8 mouse cellular contexts compared by ENCODE assay signal in the genomic region with DNA sequence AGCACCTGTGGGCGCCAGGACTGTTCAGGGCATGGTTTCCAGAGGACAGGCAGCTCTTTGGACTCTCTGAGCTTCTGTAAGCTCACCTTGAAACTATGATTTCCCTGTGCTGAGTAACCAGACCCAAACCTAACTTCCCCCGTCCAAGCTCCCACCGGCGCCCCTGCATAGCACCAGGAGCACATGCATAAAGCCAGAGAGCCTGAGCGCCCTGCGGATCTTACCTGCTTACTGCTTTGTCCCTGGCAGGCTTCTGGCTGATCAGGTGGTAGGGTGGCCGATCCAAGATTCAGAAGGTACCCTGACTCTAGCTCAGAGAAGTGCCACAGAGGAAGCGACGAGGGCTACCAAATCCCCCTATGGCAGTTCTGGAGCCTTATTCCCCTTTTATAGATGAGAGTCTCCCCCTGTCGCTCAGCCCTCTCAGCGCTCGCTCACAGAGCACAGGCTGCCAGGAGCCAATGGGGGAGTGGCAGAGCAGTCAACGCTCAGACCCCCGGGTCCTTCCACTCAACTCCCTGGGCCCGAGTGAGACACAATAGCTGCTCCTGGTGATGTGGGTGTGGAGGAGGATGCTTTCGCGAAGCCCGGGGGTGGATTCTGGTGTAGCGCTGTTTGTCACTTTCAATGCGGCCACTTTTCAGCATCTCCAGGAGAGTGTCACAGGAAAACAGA. TPM values are rescaled to one million over a fixed set of nuclear protein-coding genes. Genes with fewer than 3 reads are reported as not detected.
A peak's percentile ranks its signal among the peaks of the same experiment; 100 is the strongest.
DNase-seq lines count a peak whose midpoint lies in the region; ATAC-seq lines count a peak whose summit lies in the region.

A gene (minus strand): TSS at position 361 of the 675 bp plus-strand sequence.

- peak within 1 kb of the TSS; percentile 15 for H3K4me3 ChIP-seq in heart, embryonic 15.5 days
- H3K4me3 ChIP-seq in hindbrain, embryonic 16.5 days (ENCODE audit: low read length): peak within 1 kb of the TSS; percentile 28
- H3K4me3 ChIP-seq in midbrain, embryonic 16.5 days (ENCODE audit: low read depth, low read length): peak within 1 kb of the TSS; percentile 36

- no peak for DNase-seq in heart, adult 8-10 months (ENCODE audit: low spot score)
- peak; percentile 54 for DNase-seq in embryo, embryonic 10 days (ENCODE audit: low spot score)
- no peak for DNase-seq in gastrocnemius, postnatal 25 days
- DNase-seq in kidney, adult 11 months: no peak
- DNase-seq in cerebellum, adult 9-10 months: no peak

- no peaks in the 10 kb centered on the region for H3K9me3 ChIP-seq in heart, embryonic 15.5 days (replicated peaks)
- H3K9me3 ChIP-seq in hindbrain, embryonic 16.5 days (ENCODE audit: control insufficient read depth, low read length): no peaks in the 10 kb centered on the region
- no peaks in the 10 kb centered on the region for H3K9me3 ChIP-seq in midbrain, embryonic 16.5 days (replicated peaks; ENCODE audit: control insufficient read depth, low read length, poor library complexity, severe bottlenecking)

- WGBS in heart, embryonic 15.5 days: 10% methylated on average over 20 of the region's 20 CpGs
- 9% methylated on average over 20 of the region's 20 CpGs for WGBS in hindbrain, embryonic 16.5 days
- WGBS in midbrain, embryonic 16.5 days: 8% methylated on average over 20 of the region's 20 CpGs

- H3K4me1 ChIP-seq in heart, embryonic 15.5 days (replicated peaks): 0 out of 2 replicates have a peak, but pooled peaks cover 8% of the 10 kb centered on the region
- no peaks in the 10 kb centered on the region; the same call in 1 of the 2 replicates for H3K4me1 ChIP-seq in hindbrain, embryonic 16.5 days (ENCODE audit: control insufficient read depth, insufficient read depth, low read depth, low read length)
- H3K4me1 ChIP-seq in midbrain, embryonic 16.5 days (ENCODE audit: control insufficient read depth, insufficient read depth, low read length): peaks cover 9% of the 10 kb centered on the region

- H3K9ac ChIP-seq in heart, embryonic 15.5 days: no peak within 1 kb of the TSS
- H3K9ac ChIP-seq in hindbrain, embryonic 16.5 days (ENCODE audit: low read depth, low read length): peak within 1 kb of the TSS; percentile 36
- H3K9ac ChIP-seq in midbrain, embryonic 16.5 days (ENCODE audit: low read depth, low read length): peak within 1 kb of the TSS; percentile 55

- H3K36me3 ChIP-seq in heart, embryonic 15.5 days: no peaks in the 10 kb centered on the region
- no peaks in the 10 kb centered on the region for H3K36me3 ChIP-seq in hindbrain, embryonic 16.5 days (ENCODE audit: control insufficient read depth, insufficient read depth, low read length)
- H3K36me3 ChIP-seq in midbrain, embryonic 16.5 days (ENCODE audit: control insufficient read depth, insufficient read depth, low read length): no peaks in the 10 kb centered on the region

- ATAC-seq in heart, embryonic 15.5 days (replicated peaks; ENCODE audit: insufficient number of reproducible peaks, insufficient read depth, low FRiP score, low read depth): no peak
- peak; percentile 83 for ATAC-seq in hindbrain, embryonic 16.5 days
- ATAC-seq in midbrain, embryonic 16.5 days: peak; percentile 80

- H3K27me3 ChIP-seq in heart, embryonic 15.5 days: peaks cover 64% of the 10 kb centered on the region
- no peaks in the 10 kb centered on the region; the same call in 1 of the 2 replicates for H3K27me3 ChIP-seq in hindbrain, embryonic 16.5 days (replicated peaks; ENCODE audit: control insufficient read depth, insufficient read depth, low read length)
- no peaks in the 10 kb centered on the region; the same call in none of the 2 replicates for H3K27me3 ChIP-seq in midbrain, embryonic 16.5 days (ENCODE audit: control insufficient read depth, insufficient read depth, low read depth, low read length)

- peak within 1 kb of the TSS; percentile 38 for H3K4me2 ChIP-seq in heart, embryonic 15.5 days
- H3K4me2 ChIP-seq in hindbrain, embryonic 16.5 days (ENCODE audit: low read length): peak within 1 kb of the TSS; percentile 55
- H3K4me2 ChIP-seq in midbrain, embryonic 16.5 days (ENCODE audit: low read length): peak within 1 kb of the TSS; percentile 66

- no peak within 1 kb of the TSS for H3K27ac ChIP-seq in heart, embryonic 15.5 days
- no peak within 1 kb of the TSS for H3K27ac ChIP-seq in hindbrain, embryonic 16.5 days (ENCODE audit: low read depth, low read length)
- H3K27ac ChIP-seq in midbrain, embryonic 16.5 days (ENCODE audit: low read length): no peak within 1 kb of the TSS

RNA-seq across cellular contexts. Expression of the gene that starts here (rescaled TPM):
- polyA plus RNA-seq in heart, embryonic 15.5 days (2015; fragmentation: Nextera tagmentation; extraction: Ambion mirVana): 0.13 and 0.33 TPM in 2 replicates
- total RNA-seq in heart, adult 8-10 months (2022): not detected
- 20.0 and 22.0 TPM in 2 replicates for polyA plus RNA-seq in hindbrain, embryonic 16.5 days (2015; fragmentation: Nextera tagmentation; extraction: Ambion mirVana)
- 16.1 and 19.1 TPM in 2 replicates for polyA plus RNA-seq in midbrain, embryonic 16.5 days (2015; fragmentation: Nextera tagmentation; extraction: Ambion mirVana)
- total RNA-seq in gastrocnemius, postnatal 25 days (2021): not detected

Comparison
In these comparisons a context has a peak if more than half of its experiments do, and no peak if none do; other contexts are left out.
1. RNA of the gene that starts here (polyA plus RNA-seq): 20.0 to 22.0 TPM in hindbrain, embryonic 16.5 days and 16.1 to 19.1 TPM in midbrain, embryonic 16.5 days; 0.13 to 0.33 TPM in heart, embryonic 15.5 days; every median in the first group is over 10 times any median in the second.
2. Peak in every context shown above with its lines, with median percentiles within 50 percentile points of each other: H3K4me2 ChIP-seq and H3K4me3 ChIP-seq.